Mouse (Mus musculus): ENCODE results near the gene Zfp428. TPM values are rescaled to one million over a fixed set of nuclear protein-coding genes. Genes with fewer than 3 reads are reported as not detected.

Zfp428 gene
- total and polyA plus RNA-seq, 2 experiments from 2014 or later, result 209 to 297 TPM

DNA sequence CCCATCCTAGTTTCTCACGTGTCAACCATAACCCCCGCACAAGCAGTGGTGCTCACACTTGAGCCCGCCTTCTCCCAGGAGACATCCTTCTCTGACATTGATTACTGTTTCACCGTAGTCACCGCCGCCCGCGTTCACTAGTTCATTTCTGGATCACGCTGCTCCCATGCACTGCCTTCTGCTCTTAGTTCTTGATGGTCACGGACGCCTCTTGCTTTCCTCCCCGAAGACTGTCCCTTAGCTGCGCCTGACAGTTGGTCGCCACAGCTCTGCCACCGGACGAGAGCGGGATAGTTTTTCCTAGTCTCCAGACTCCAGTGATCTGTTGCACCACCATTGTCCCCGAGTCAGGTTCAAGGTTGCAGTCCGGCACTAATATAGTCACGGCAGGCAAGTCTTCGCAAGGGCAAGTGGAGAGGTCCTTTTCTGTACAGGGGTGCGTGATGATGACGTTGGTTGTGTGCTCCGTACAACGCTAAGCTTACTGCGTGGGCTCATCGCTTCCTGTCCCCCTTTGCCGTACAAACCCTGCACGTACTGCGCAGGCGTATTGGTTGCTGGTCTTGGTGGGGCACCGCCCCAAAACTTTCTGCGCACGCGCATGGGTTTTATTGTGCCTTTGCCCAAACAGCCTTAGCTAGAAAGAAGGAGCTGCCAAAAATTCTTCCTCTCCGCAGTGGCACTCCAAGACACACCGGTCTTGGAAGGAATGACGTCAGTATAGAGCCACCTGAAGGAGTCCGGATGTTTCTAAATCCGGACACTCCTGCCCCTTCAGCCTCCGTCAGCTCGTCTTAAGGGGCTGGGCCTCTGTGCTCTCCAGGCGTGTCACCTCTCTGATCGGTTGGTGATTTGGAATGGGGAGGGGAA lies 23.5 kb downstream of the Zfp428 start, which contains the start of gene Irgq:
Gene Irgq (plus strand): TSS at position 628 of the 870 bp plus-strand sequence.
- H3K9me3 ChIP-seq (ENCODE audit: low read length), result no peaks in the 10 kb centered on the region
- WGBS, result under 1% methylated on average over 44 of the region's 44 CpGs
- H3K4me1 ChIP-seq (ENCODE audit: insufficient read depth, low read length), result peaks cover 21% of the 10 kb centered on the region
- no peak for TF ChIP-seq CTCF (IDR thresholded peaks at IDR 0.05)
- H3K9ac ChIP-seq (replicated peaks; ENCODE audit: low read length, poor library complexity, severe bottlenecking), result peak within 1 kb of the TSS; percentile 87
- peak; percentile 94 for ATAC-seq (ENCODE audit: low FRiP score)
- H3K27me3 ChIP-seq (ENCODE audit: insufficient read depth, low read length), result no peaks in the 10 kb centered on the region
- peak; percentile 100 for DNase-seq (ENCODE audit: low spot score)
- peak within 1 kb of the TSS; percentile 98 for H3K27ac ChIP-seq (ENCODE audit: low read depth, low read length)
- peaks cover 13% of the 10 kb centered on the region for H3K36me3 ChIP-seq (ENCODE audit: insufficient read depth, low read length)
- peak within 1 kb of the TSS; percentile 95 for H3K4me2 ChIP-seq (ENCODE audit: low read depth, low read length, poor library complexity, severe bottlenecking)
- peak within 1 kb of the TSS; percentile 68 for H3K4me3 ChIP-seq (ENCODE audit: low read depth, low read length)

DNA sequence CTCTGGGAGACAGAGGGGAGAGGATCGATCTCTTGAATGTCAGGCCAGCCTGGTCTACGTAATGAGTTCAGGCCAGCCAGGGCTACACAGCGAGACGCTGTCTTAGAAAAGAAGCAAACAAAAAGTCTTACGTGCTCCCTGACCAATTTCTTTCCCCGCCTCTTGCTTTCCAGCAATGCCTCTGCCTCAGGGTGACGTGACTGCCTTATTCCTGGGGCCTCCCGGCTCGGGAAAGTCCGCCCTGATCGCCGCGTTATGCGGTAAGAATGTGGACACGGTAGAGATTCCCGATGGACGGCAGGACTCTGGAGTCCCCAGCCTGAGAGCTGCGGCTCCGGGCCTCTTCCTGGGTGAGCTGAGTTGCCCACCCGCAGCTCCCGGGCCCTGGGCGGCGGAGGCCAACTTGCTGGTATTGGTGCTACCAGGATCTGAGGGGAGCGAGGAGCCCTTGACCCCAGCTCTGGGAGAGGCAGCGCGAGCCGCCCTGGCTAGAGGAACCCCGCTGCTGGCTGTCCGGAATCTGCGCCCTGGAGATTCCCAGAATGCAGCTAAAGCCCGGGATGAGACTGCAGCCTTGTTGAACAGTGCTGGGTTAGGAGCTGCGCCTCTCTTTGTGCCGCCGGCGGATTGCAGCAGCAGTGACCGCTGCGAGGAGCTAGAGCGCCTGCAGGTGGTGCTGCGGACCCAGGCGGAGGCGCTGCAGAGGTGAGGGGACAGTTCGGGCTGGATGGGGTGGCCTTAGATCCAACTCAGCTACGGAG lies 24.6 kb downstream of the Zfp428 start:
- ATAC-seq (ENCODE audit: low FRiP score) (peak; percentile 50), DNase-seq (ENCODE audit: low spot score) (peak; percentile 80)
- Histone ChIP-seq H3K9me3 (ENCODE audit: low read length) (no peaks in the 10 kb centered on the region), H3K27ac (ENCODE audit: low read depth, low read length) (peak overlapping the region; percentile 98), H3K27me3 (ENCODE audit: insufficient read depth, low read length) (no peaks in the 10 kb centered on the region), H3K4me2 (ENCODE audit: low read depth, low read length, poor library complexity, severe bottlenecking) (peak overlapping the region; percentile 95), H3K4me1 (ENCODE audit: insufficient read depth, low read length) (peaks cover 21% of the 10 kb centered on the region), H3K9ac (replicated peaks; ENCODE audit: low read length, poor library complexity, severe bottlenecking) (peak overlapping the region; percentile 87), H3K4me3 (ENCODE audit: low read depth, low read length) (peak overlapping the region; percentile 68), H3K36me3 (ENCODE audit: insufficient read depth, low read length) (peaks cover 23% of the 10 kb centered on the region)
- TF ChIP-seq CTCF (IDR thresholded peaks at IDR 0.05), result peak; percentile 83
- under 1% methylated on average over 42 of the region's 43 CpGs for WGBS

GRCm38 (mm10) chr7:24533031-24533571 lies 26.3 kb downstream of the Zfp428 start:
- WGBS, result 65% methylated on average over 28 of the region's 28 CpGs
- H3K4me1 ChIP-seq (ENCODE audit: insufficient read depth, low read length), result peaks cover 21% of the 10 kb centered on the region

DNA sequence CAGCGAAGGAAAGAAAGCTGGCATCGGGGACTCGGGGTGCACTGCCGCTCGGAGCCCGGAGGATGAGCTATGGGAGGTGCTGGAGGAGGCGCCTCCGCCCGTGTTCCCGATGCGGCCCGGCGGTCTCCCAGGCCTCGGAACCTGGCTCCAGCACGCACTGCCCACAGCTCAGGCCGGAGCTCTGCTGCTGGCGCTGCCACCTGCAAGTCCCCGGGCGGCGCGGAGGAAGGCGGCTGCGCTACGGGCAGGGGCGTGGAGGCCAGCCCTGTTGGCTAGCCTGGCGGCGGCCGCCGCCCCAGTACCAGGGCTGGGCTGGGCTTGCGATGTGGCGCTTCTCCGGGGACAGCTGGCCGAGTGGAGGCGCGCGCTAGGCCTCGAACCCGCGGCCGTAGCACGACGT lies 27.0 kb downstream of the Zfp428 start:
- Histone ChIP-seq H3K27me3 (ENCODE audit: insufficient read depth, low read length) (no peaks in the 10 kb centered on the region), H3K4me1 (ENCODE audit: insufficient read depth, low read length) (peaks cover 21% of the 10 kb centered on the region), H3K9ac (replicated peaks; ENCODE audit: low read length, poor library complexity, severe bottlenecking) (peak overlapping the region; percentile 24; the same call in 1 of the 2 replicates), H3K4me2 (ENCODE audit: low read depth, low read length, poor library complexity, severe bottlenecking) (peak overlapping the region; percentile 36), H3K9me3 (ENCODE audit: low read length) (no peaks in the 10 kb centered on the region), H3K4me3 (ENCODE audit: low read depth, low read length) (peak overlapping the region; percentile 14; the same call in 1 of the 2 replicates), H3K36me3 (ENCODE audit: insufficient read depth, low read length) (peaks cover 25% of the 10 kb centered on the region), H3K27ac (ENCODE audit: low read depth, low read length) (no peak overlapping the region)
- WGBS, result 24% methylated on average over 33 of the region's 42 CpGs
- DNase-seq (ENCODE audit: low spot score) (no peak), ATAC-seq (ENCODE audit: low FRiP score) (no peak)
- no peak for TF ChIP-seq CTCF (IDR thresholded peaks at IDR 0.05)

More at GRCm38 (mm10) chr7:24533031-24533571, 26.3 kb downstream of the Zfp428 start:
- ATAC-seq (ENCODE audit: low FRiP score) (no peak), DNase-seq (ENCODE audit: low spot score) (no peak)
- Histone ChIP-seq H3K9ac (replicated peaks; ENCODE audit: low read length, poor library complexity, severe bottlenecking) (no peak overlapping the region), H3K4me2 (ENCODE audit: low read depth, low read length, poor library complexity, severe bottlenecking) (no peak overlapping the region), H3K27me3 (ENCODE audit: insufficient read depth, low read length) (no peaks in the 10 kb centered on the region), H3K9me3 (ENCODE audit: low read length) (no peaks in the 10 kb centered on the region), H3K27ac (ENCODE audit: low read depth, low read length) (no peak overlapping the region), H3K4me3 (ENCODE audit: low read depth, low read length) (0 out of 2 replicates have a peak overlapping the region, but pooled peaks have one; percentile 14), H3K36me3 (ENCODE audit: insufficient read depth, low read length) (peaks cover 25% of the 10 kb centered on the region)
- peak; percentile 26 for TF ChIP-seq CTCF (IDR thresholded peaks at IDR 0.05)

DNA sequence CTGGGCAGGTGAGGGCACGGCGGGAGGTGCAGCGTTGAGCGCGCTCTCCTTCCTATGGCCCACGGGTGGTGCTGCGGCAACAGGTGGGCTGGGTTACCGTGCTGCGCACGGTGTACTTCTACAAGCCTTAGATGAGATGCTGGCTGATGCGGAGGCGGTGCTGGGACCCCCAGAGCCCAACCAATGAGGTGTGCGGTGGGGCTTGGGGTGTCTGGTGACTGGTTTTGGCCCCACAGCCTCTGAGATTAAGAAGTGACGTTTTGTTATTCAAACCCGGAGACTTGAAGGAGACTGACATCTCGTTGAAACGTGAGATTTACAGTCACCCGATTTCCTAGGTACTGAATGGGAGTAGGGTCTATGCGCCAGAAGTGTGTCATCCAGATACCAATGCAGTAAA lies 27.5 kb downstream of the Zfp428 start:
- H3K4me3 ChIP-seq (ENCODE audit: low read depth, low read length), result peak overlapping the region; percentile 14; the same call in 1 of the 2 replicates

More for the DNA sequence above, 27.5 kb downstream of the Zfp428 start:
- Histone ChIP-seq H3K27me3 (ENCODE audit: insufficient read depth, low read length) (no peaks in the 10 kb centered on the region), H3K9me3 (ENCODE audit: low read length) (no peaks in the 10 kb centered on the region), H3K36me3 (ENCODE audit: insufficient read depth, low read length) (peaks cover 25% of the 10 kb centered on the region), H3K4me1 (ENCODE audit: insufficient read depth, low read length) (peaks cover 19% of the 10 kb centered on the region), H3K9ac (replicated peaks; ENCODE audit: low read length, poor library complexity, severe bottlenecking) (peak overlapping the region; percentile 29; the same call in 1 of the 2 replicates), H3K27ac (ENCODE audit: low read depth, low read length) (no peak overlapping the region), H3K4me2 (ENCODE audit: low read depth, low read length, poor library complexity, severe bottlenecking) (peak overlapping the region; percentile 36)
- ATAC-seq (ENCODE audit: low FRiP score) (no peak), DNase-seq (ENCODE audit: low spot score) (no peak)
- TF ChIP-seq CTCF (IDR thresholded peaks at IDR 0.05), result no peak
- WGBS, result 40% methylated on average over 17 of the region's 19 CpGs

Data from midbrain, postnatal 0 days (tissue).